Mouse (Mus musculus) neural tube, embryonic 11.5 days (tissue): ENCODE measurements around the gene Arhgef10l. TPM values are rescaled to one million over a fixed set of nuclear protein-coding genes. Genes with fewer than 3 reads are reported as not detected.

Experiments used
- ATAC-seq: fragments of 200-750 bp; cut with Nextera tagmentation; 2 replicates; pipeline ENCODE4 v1.8.0; 2017; ENCODE audit warnings: moderate number of reproducible peaks, mild to moderate bottlenecking, moderate TSS enrichment, moderate library complexity; ENCODE audit not compliant: insufficient read depth, low FRiP score, low TSS enrichment
- DNase-seq: peaks from one replicate; pipeline ENCODE4 v3.0.0-alpha.2; 2015; ENCODE audit warnings: low spot score
- H3K27ac ChIP-seq: fragments of 300-500 bp; sonication (generic); 2 replicates; pipeline ENCODE4 v1.5.1; 2014; ENCODE audit warnings: low read depth, mild to moderate bottlenecking, low read length
- H3K27me3 ChIP-seq: fragments of 300-500 bp; sonication (generic); 2 replicates; pipeline ENCODE4 v1.6.1; 2014; ENCODE audit warnings: mild to moderate bottlenecking, low read length, mixed read lengths; ENCODE audit not compliant: control insufficient read depth, insufficient read depth
- H3K36me3 ChIP-seq: fragments of 300-500 bp; sonication (generic); 2 replicates; pipeline ENCODE4 v1.6.1; 2014; ENCODE audit warnings: mild to moderate bottlenecking, low read length, moderate library complexity, mixed read lengths; ENCODE audit not compliant: control insufficient read depth, insufficient read depth
- H3K4me1 ChIP-seq: fragments of 300-500 bp; sonication (generic); 2 replicates; pipeline ENCODE4 v1.6.1; 2014; ENCODE audit warnings: low read length, mixed read lengths; ENCODE audit not compliant: control insufficient read depth, insufficient read depth
- H3K4me2 ChIP-seq: fragments of 300-500 bp; sonication (generic); 2 replicates; pipeline ENCODE4 v1.6.1; 2014; ENCODE audit warnings: low read depth, mild to moderate bottlenecking, moderate library complexity
- H3K4me3 ChIP-seq: fragments of 300-500 bp; sonication (generic); 2 replicates; pipeline ENCODE4 v1.5.1; 2014; ENCODE audit warnings: low read depth, low read length
- H3K9ac ChIP-seq: fragments of 300-500 bp; sonication (generic); 2 replicates; pipeline ENCODE4 v1.6.1; 2014; ENCODE audit warnings: mild to moderate bottlenecking, low read length
- H3K9me3 ChIP-seq: fragments of 300-500 bp; sonication (generic); 2 replicates; pipeline ENCODE4 v1.6.1; 2016; ENCODE audit warnings: low read length; ENCODE audit not compliant: control insufficient read depth
- WGBS: fragments of 180-500 bp; shearing (Covaris S2); extraction: QIAGEN DNeasy Blood & Tissue Kit; methylation state at CpG from one replicate; pipeline ENCODE4 v1.1.7; 2014; 5-methylcytosine and 5-hydroxymethylcytosine counted together
- polyA plus RNA-seq: library from polyadenylated mRNA; unstranded; fragments of >200 nt; fragmentation: Nextera tagmentation; extraction: Ambion mirVana; gene quantifications from 2 replicates; pipeline ENCODE4 v1.2.1, GENCODE M21; 2014

Arhgef10l gene
- polyA plus RNA-seq, 1 experiment from 2014 or later, result 25.3 TPM

GRCm38 (mm10) chr4:140644276-140644675, 21.5 kb downstream of the Arhgef10l start:
- ATAC-seq, result no peak
- H3K4me2 ChIP-seq, result no peak overlapping the region
- H3K4me3 ChIP-seq, result no peak overlapping the region
- H3K27me3 ChIP-seq, result no peaks in the 10 kb centered on the region
- peaks cover 27% of the 10 kb centered on the region for H3K4me1 ChIP-seq
- H3K36me3 ChIP-seq, result no peaks in the 10 kb centered on the region
- H3K9me3 ChIP-seq, result no peaks in the 10 kb centered on the region
- no peak overlapping the region for H3K9ac ChIP-seq
- no peak for DNase-seq
- H3K27ac ChIP-seq, result no peak overlapping the region
- 57% methylated on average over 6 of the region's 6 CpGs for WGBS

GRCm38 (mm10) chr4:140642378-140642777, 23.4 kb downstream of the Arhgef10l start:
- no peaks in the 10 kb centered on the region for H3K27me3 ChIP-seq
- no peak overlapping the region for H3K27ac ChIP-seq
- peaks cover 17% of the 10 kb centered on the region for H3K4me1 ChIP-seq
- no peak for DNase-seq
- H3K9ac ChIP-seq, result no peak overlapping the region
- WGBS, result 79% methylated on average over 4 of the region's 4 CpGs
- H3K4me3 ChIP-seq, result no peak overlapping the region
- H3K9me3 ChIP-seq, result no peaks in the 10 kb centered on the region
- ATAC-seq, result no peak
- no peaks in the 10 kb centered on the region for H3K36me3 ChIP-seq
- H3K4me2 ChIP-seq, result no peak overlapping the region

GRCm38 (mm10) chr4:140641414-140641918, 24.3 kb downstream of the Arhgef10l start:
- DNase-seq (no peak), ATAC-seq (no peak)
- Histone ChIP-seq H3K27ac (no peak overlapping the region), H3K4me1 (peaks cover 12% of the 10 kb centered on the region), H3K9ac (no peak overlapping the region), H3K27me3 (no peaks in the 10 kb centered on the region), H3K9me3 (no peaks in the 10 kb centered on the region), H3K36me3 (no peaks in the 10 kb centered on the region), H3K4me2 (no peak overlapping the region), H3K4me3 (no peak overlapping the region)
- WGBS, result 72% methylated on average over 5 of the region's 5 CpGs

GRCm38 (mm10) chr4:140640668-140641067, 25.1 kb downstream of the Arhgef10l start:
- Histone ChIP-seq H3K36me3 (no peaks in the 10 kb centered on the region), H3K4me1 (peaks cover 9% of the 10 kb centered on the region)
- no peak for ATAC-seq

GRCm38 (mm10) chr4:140640242-140640523, 25.6 kb downstream of the Arhgef10l start:
- ATAC-seq, result no peak
- peaks cover 8% of the 10 kb centered on the region for H3K4me1 ChIP-seq
- H3K36me3 ChIP-seq, result no peaks in the 10 kb centered on the region
- DNase-seq, result no peak
- H3K4me3 ChIP-seq, result no peak overlapping the region
- H3K9ac ChIP-seq, result no peak overlapping the region
- H3K27ac ChIP-seq, result no peak overlapping the region
- H3K27me3 ChIP-seq, result no peaks in the 10 kb centered on the region
- H3K4me2 ChIP-seq, result no peak overlapping the region
- H3K9me3 ChIP-seq, result no peaks in the 10 kb centered on the region
- WGBS, result 88% methylated on average over 8 of the region's 8 CpGs

More at GRCm38 (mm10) chr4:140640668-140641067, 25.1 kb downstream of the Arhgef10l start:
- H3K4me2 ChIP-seq, result no peak overlapping the region
- no peaks in the 10 kb centered on the region for H3K27me3 ChIP-seq
- 88% methylated on average over 9 of the region's 9 CpGs for WGBS
- no peak for DNase-seq
- no peak overlapping the region for H3K4me3 ChIP-seq
- no peak overlapping the region for H3K27ac ChIP-seq
- H3K9me3 ChIP-seq, result no peaks in the 10 kb centered on the region
- no peak overlapping the region for H3K9ac ChIP-seq

GRCm38 (mm10) chr4:140639431-140640241, 26.2 kb downstream of the Arhgef10l start:
- Histone ChIP-seq H3K4me1 (peaks cover 9% of the 10 kb centered on the region), H3K9me3 (no peaks in the 10 kb centered on the region), H3K9ac (no peak overlapping the region), H3K4me3 (no peak overlapping the region), H3K27me3 (no peaks in the 10 kb centered on the region), H3K27ac (no peak overlapping the region), H3K36me3 (no peaks in the 10 kb centered on the region), H3K4me2 (no peak overlapping the region)
- ATAC-seq, result no peak
- whole genome bisulfite sequencing, result 88% methylated on average over 28 of the region's 28 CpGs
- DNase-seq, result no peak

- Histone ChIP-seq H3K9ac (no peak overlapping the region), H3K36me3 (no peaks in the 10 kb centered on the region), H3K27ac (no peak overlapping the region), H3K4me2 (no peak overlapping the region), H3K27me3 (no peaks in the 10 kb centered on the region), H3K9me3 (no peaks in the 10 kb centered on the region), H3K4me3 (no peak overlapping the region), H3K4me1 (peaks cover 6% of the 10 kb centered on the region; the same call in 1 of the 2 replicates)
- no peak for DNase-seq
- ATAC-seq, result no peak
- 91% methylated on average over 5 of the region's 5 CpGs for WGBS
These were observed 27.2 kb downstream of the Arhgef10l start for GRCm38 (mm10) chr4:140638591-140638990.

GRCm38 (mm10) chr4:140637269-140637668, 28.5 kb downstream of the Arhgef10l start:
- Histone ChIP-seq H3K9ac (no peak overlapping the region), H3K27me3 (no peaks in the 10 kb centered on the region), H3K27ac (no peak overlapping the region), H3K4me2 (no peak overlapping the region), H3K4me1 (peaks cover 6% of the 10 kb centered on the region; the same call in 1 of the 2 replicates), H3K4me3 (no peak overlapping the region), H3K9me3 (no peaks in the 10 kb centered on the region), H3K36me3 (no peaks in the 10 kb centered on the region)
- WGBS, result 82% methylated on average over 8 of the region's 8 CpGs
- ATAC-seq (no peak), DNase-seq (no peak)
